Mouse (Mus musculus) thymus, adult 18-20 months (tissue): ENCODE results near the gene Mag.

Experiments used
- DNase-seq, 2 experiments: peaks; one replicate each; pipeline ENCODE4 v3.0.0; 2022; ENCODE audit warnings: mixed read lengths in 2 of 2

Mag gene

GRCm38 (mm10) chr7:30861464-30861863 is 53.2 kb downstream of the Mag start, which contains the start of gene Ffar1:
Ffar1 (minus strand) TSS chr7:30861564.
- DNase-seq = no peak

DNA sequence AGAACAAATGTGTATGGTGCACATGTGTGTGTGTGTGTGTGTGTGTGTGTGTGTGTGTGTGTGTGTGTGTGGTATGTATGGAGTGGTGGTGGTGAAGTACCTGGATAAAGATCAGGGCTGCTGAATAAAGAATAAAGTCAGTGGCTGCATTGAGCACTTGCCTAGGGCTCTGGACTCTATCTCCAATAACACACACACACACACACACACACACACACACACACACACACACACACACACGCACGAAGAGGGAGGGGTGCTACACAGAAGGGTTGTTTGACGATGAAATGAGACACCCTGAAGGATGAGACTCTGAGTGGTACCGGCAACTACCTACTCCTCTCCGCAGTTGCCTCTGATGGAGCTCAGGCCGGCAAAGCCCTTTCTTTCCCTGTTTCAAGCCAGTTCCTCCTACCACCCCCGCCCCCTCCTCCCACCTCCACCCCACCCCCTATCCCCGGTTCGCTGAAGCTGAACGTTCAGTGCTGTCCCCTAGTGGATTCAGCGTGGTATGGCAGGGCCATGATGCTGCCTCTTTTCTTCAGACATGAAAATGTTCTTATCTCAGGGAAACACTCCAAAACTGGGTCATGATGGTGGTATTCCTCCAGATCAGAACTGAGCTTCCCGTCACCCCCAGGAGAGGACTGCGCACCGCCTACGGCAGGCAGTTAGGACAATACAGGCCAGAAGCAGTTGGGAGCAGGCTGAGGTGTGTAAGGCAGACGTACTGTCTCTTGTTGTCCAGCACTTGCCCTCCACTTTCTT is 54.9 kb downstream of the Mag start:
- DNase-seq = peak; percentile 13 to 25

GRCm38 (mm10) chr7:30859290-30859634 is 55.4 kb downstream of the Mag start:
- DNase-seq = peak; percentile 16 to 38

GRCm38 (mm10) chr7:30857746-30858145 is 56.9 kb downstream of the Mag start:
- DNase-seq = no peak

- no peak for DNase-seq
Measured at GRCm38 (mm10) chr7:30856078-30856477, 58.6 kb downstream of the Mag start, which contains the start of gene Ffar3. Ffar3 (minus strand) TSS chr7:30856178.

DNA sequence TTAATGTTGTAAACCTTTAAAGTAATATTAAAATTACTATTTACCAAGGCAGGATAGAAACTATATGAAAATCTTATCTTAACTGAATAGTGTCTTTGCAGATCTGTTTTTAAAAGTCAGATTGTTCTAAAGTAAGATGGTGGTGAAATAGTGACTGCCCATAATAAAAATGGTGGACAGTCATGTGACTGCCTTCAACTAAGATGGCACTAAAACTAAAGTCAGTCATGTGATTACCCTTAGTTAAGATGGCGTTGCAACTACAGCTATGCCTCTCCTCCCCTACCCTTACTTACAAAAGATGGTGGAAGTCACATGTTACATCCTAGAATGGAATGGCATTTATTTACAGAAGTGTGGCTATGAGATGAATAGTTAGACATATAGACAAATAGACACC is 63.3 kb downstream of the Mag start:
- DNase-seq = no peak
